Mouse (Mus musculus): ENCODE data around the gene Rbms3. TPM values are rescaled to one million over a fixed set of nuclear protein-coding genes. Genes with fewer than 3 reads are reported as not detected.
A peak's percentile ranks its signal among the peaks of the same experiment; 100 is the strongest.

Rbms3 gene
- polyA plus RNA-seq, 1 experiment from 2014 or later = 38.3 TPM

GRCm38 (mm10) chr9:117396586-117396985 is 233.1 kb downstream of the Rbms3 start:
- H3K36me3 ChIP-seq (ENCODE audit: control insufficient read depth, insufficient read depth) = no peaks in the 10 kb centered on the region
- no peaks in the 10 kb centered on the region for H3K9me3 ChIP-seq (replicated peaks; ENCODE audit: control insufficient read depth, low read length)
- H3K4me2 ChIP-seq (ENCODE audit: low read depth, low read length) = no peak overlapping the region
- 76% methylated on average over 8 of the region's 8 CpGs for WGBS
- ATAC-seq (replicated peaks; ENCODE audit: extremely low read depth, insufficient read depth, low FRiP score) = no peak
- H3K4me1 ChIP-seq (ENCODE audit: control insufficient read depth, insufficient read depth, low read length) = peaks cover 6% of the 10 kb centered on the region
- H3K4me3 ChIP-seq (ENCODE audit: low read length) = no peak overlapping the region
- H3K27ac ChIP-seq (ENCODE audit: low read length) = no peak overlapping the region
- H3K27me3 ChIP-seq (ENCODE audit: control insufficient read depth, insufficient read depth, low read length) = no peaks in the 10 kb centered on the region
- H3K9ac ChIP-seq (ENCODE audit: low read length) = no peak overlapping the region

- no peak overlapping the region for H3K27ac ChIP-seq (ENCODE audit: low read length)
- peak; percentile 70; the same call in 1 of the 2 replicates for ATAC-seq (replicated peaks; ENCODE audit: extremely low read depth, insufficient read depth, low FRiP score)
- no peaks in the 10 kb centered on the region; the same call in 1 of the 2 replicates for H3K9me3 ChIP-seq (replicated peaks; ENCODE audit: control insufficient read depth, low read length)
- no peak overlapping the region for H3K9ac ChIP-seq (ENCODE audit: low read length)
- H3K4me3 ChIP-seq (ENCODE audit: low read length) = no peak overlapping the region
- H3K27me3 ChIP-seq (ENCODE audit: control insufficient read depth, insufficient read depth, low read length) = no peaks in the 10 kb centered on the region
- peaks cover 6% of the 10 kb centered on the region for H3K4me1 ChIP-seq (ENCODE audit: control insufficient read depth, insufficient read depth, low read length)
- no peaks in the 10 kb centered on the region for H3K36me3 ChIP-seq (ENCODE audit: control insufficient read depth, insufficient read depth)
- 41% methylated on average over 18 of the region's 18 CpGs for WGBS
- peak overlapping the region; percentile 26; the same call in 1 of the 2 replicates for H3K4me2 ChIP-seq (ENCODE audit: low read depth, low read length)
Measured at GRCm38 (mm10) chr9:117393626-117394525, 235.8 kb downstream of the Rbms3 start.

DNA sequence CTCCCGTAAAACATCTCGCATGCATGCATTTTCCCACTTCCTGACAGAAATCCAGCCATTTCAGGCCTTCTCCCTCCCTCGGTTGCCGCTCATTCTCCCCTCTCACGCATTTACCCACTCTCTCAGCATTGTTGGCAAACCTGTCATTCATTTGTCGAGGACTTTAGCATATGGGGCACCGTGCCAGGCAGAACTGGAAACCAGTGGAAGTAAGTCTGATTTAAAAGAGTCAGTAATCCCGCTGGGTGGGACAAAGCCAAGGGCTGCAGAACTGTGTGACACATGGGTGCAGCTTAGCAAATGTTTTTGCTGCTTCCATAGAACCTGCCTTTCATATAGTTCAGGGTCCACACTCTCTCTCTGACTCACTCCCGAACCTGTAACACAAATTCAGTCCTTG is 241.7 kb downstream of the Rbms3 start:
- Histone ChIP-seq H3K27me3 (ENCODE audit: control insufficient read depth, insufficient read depth, low read length) (no peaks in the 10 kb centered on the region), H3K27ac (ENCODE audit: low read length) (no peak overlapping the region)
- ATAC-seq (replicated peaks; ENCODE audit: extremely low read depth, insufficient read depth, low FRiP score) = no peak

GRCm38 (mm10) chr9:117380876-117381275 is 248.8 kb downstream of the Rbms3 start:
- no peaks in the 10 kb centered on the region for H3K36me3 ChIP-seq (ENCODE audit: control insufficient read depth, insufficient read depth)
- WGBS = 70% methylated on average over 5 of the region's 5 CpGs
- H3K9me3 ChIP-seq (replicated peaks; ENCODE audit: control insufficient read depth, low read length) = no peaks in the 10 kb centered on the region
- no peak overlapping the region for H3K4me2 ChIP-seq (ENCODE audit: low read depth, low read length)
- H3K4me3 ChIP-seq (ENCODE audit: low read length) = no peak overlapping the region
- H3K4me1 ChIP-seq (ENCODE audit: control insufficient read depth, insufficient read depth, low read length) = no peaks in the 10 kb centered on the region
- H3K9ac ChIP-seq (ENCODE audit: low read length) = no peak overlapping the region
- ATAC-seq (replicated peaks; ENCODE audit: extremely low read depth, insufficient read depth, low FRiP score) = no peak
- H3K27me3 ChIP-seq (ENCODE audit: control insufficient read depth, insufficient read depth, low read length) = no peaks in the 10 kb centered on the region
- H3K27ac ChIP-seq (ENCODE audit: low read length) = no peak overlapping the region

More for the DNA sequence above, 241.7 kb downstream of the Rbms3 start:
- Histone ChIP-seq H3K4me1 (ENCODE audit: control insufficient read depth, insufficient read depth, low read length) (no peaks in the 10 kb centered on the region), H3K4me2 (ENCODE audit: low read depth, low read length) (no peak overlapping the region), H3K4me3 (ENCODE audit: low read length) (no peak overlapping the region), H3K36me3 (ENCODE audit: control insufficient read depth, insufficient read depth) (no peaks in the 10 kb centered on the region), H3K9ac (ENCODE audit: low read length) (no peak overlapping the region), H3K9me3 (replicated peaks; ENCODE audit: control insufficient read depth, low read length) (no peaks in the 10 kb centered on the region; the same call in 1 of the 2 replicates)
- WGBS = 79% methylated on average over 9 of the region's 9 CpGs

DNA sequence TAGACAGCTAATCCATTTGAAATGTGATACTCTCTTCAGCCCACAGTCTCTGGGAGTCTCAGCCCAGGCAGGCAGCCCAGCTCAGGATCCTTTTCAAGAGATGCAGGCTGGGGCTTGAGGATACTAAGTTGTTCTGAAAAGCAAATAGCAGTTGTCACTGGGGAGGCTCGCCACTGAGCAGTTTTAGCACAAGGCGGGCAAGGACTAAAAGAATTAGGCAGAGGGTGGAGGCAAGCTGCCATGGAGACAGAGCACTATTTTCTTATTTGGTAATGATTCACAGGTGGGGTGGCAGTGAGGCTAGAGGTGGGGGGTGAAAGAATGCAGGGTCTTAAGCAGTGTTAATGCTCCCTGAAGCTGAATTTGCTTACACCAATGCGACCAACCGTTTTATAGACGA is 249.6 kb downstream of the Rbms3 start:
- Histone ChIP-seq H3K36me3 (ENCODE audit: control insufficient read depth, insufficient read depth) (no peaks in the 10 kb centered on the region), H3K9ac (ENCODE audit: low read length) (no peak overlapping the region), H3K27ac (ENCODE audit: low read length) (no peak overlapping the region), H3K4me3 (ENCODE audit: low read length) (no peak overlapping the region), H3K4me2 (ENCODE audit: low read depth, low read length) (no peak overlapping the region), H3K9me3 (replicated peaks; ENCODE audit: control insufficient read depth, low read length) (no peaks in the 10 kb centered on the region), H3K4me1 (ENCODE audit: control insufficient read depth, insufficient read depth, low read length) (no peaks in the 10 kb centered on the region), H3K27me3 (ENCODE audit: control insufficient read depth, insufficient read depth, low read length) (no peaks in the 10 kb centered on the region)
- no peak; the same call in 1 of the 2 replicates for ATAC-seq (replicated peaks; ENCODE audit: extremely low read depth, insufficient read depth, low FRiP score)
- WGBS = 52% methylated on average over 5 of the region's 5 CpGs

DNA sequence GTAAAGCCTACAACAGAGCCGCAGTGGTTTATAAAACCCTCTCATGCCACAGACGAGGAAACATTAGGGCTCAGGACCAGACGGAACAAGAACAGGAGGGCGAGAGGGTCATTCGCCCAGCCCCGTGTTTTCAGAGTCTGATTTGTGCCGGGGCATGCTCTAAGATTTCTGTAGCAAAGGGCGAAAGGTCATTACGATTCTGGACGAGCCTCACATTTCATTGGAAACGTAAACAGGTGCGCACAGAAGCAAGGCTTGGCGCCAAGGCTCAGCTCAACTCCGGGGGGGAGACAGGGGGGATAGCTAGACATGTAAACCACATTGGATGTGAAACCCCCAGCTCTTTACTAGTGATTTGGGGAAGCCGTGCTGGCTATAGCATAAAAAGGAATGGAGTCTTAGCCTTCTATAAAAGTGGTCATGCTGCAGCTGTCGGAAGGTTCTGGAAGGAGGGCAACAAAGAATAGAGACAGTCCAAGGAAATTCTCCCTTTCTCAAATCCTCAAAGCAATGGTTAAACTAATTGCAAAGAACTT is 250.2 kb downstream of the Rbms3 start:
- Histone ChIP-seq H3K27me3 (ENCODE audit: control insufficient read depth, insufficient read depth, low read length) (no peaks in the 10 kb centered on the region), H3K4me3 (ENCODE audit: low read length) (no peak overlapping the region), H3K9me3 (replicated peaks; ENCODE audit: control insufficient read depth, low read length) (no peaks in the 10 kb centered on the region), H3K4me2 (ENCODE audit: low read depth, low read length) (no peak overlapping the region), H3K9ac (ENCODE audit: low read length) (no peak overlapping the region), H3K36me3 (ENCODE audit: control insufficient read depth, insufficient read depth) (no peaks in the 10 kb centered on the region), H3K27ac (ENCODE audit: low read length) (no peak overlapping the region), H3K4me1 (ENCODE audit: control insufficient read depth, insufficient read depth, low read length) (no peaks in the 10 kb centered on the region)
- no peak for ATAC-seq (replicated peaks; ENCODE audit: extremely low read depth, insufficient read depth, low FRiP score)
- 72% methylated on average over 16 of the region's 16 CpGs for WGBS

- Histone ChIP-seq H3K36me3 (ENCODE audit: control insufficient read depth, insufficient read depth) (no peaks in the 10 kb centered on the region), H3K9me3 (replicated peaks; ENCODE audit: control insufficient read depth, low read length) (no peaks in the 10 kb centered on the region), H3K27ac (ENCODE audit: low read length) (no peak overlapping the region), H3K4me1 (ENCODE audit: control insufficient read depth, insufficient read depth, low read length) (no peaks in the 10 kb centered on the region), H3K4me2 (ENCODE audit: low read depth, low read length) (no peak overlapping the region), H3K27me3 (ENCODE audit: control insufficient read depth, insufficient read depth, low read length) (no peaks in the 10 kb centered on the region), H3K4me3 (ENCODE audit: low read length) (no peak overlapping the region), H3K9ac (ENCODE audit: low read length) (no peak overlapping the region)
- no peak for ATAC-seq (replicated peaks; ENCODE audit: extremely low read depth, insufficient read depth, low FRiP score)
- 75% methylated on average over 9 of the region's 9 CpGs for WGBS
Measured at GRCm38 (mm10) chr9:117378131-117378890, 251.4 kb downstream of the Rbms3 start.

- Histone ChIP-seq H3K27ac (ENCODE audit: low read length) (no peak overlapping the region), H3K9ac (ENCODE audit: low read length) (no peak overlapping the region), H3K9me3 (replicated peaks; ENCODE audit: control insufficient read depth, low read length) (no peaks in the 10 kb centered on the region), H3K4me2 (ENCODE audit: low read depth, low read length) (no peak overlapping the region), H3K4me3 (ENCODE audit: low read length) (no peak overlapping the region), H3K36me3 (ENCODE audit: control insufficient read depth, insufficient read depth) (no peaks in the 10 kb centered on the region), H3K27me3 (ENCODE audit: control insufficient read depth, insufficient read depth, low read length) (no peaks in the 10 kb centered on the region), H3K4me1 (ENCODE audit: control insufficient read depth, insufficient read depth, low read length) (no peaks in the 10 kb centered on the region)
- WGBS = 89% methylated on average over 3 of the region's 3 CpGs
- no peak for ATAC-seq (replicated peaks; ENCODE audit: extremely low read depth, insufficient read depth, low FRiP score)
Measured at GRCm38 (mm10) chr9:117375776-117376175, 253.9 kb downstream of the Rbms3 start.
